Mouse (Mus musculus) lung, embryonic 16.5 days (tissue): ENCODE measurements around the gene Syngap1. TPM values are rescaled to one million over a fixed set of nuclear protein-coding genes. Genes with fewer than 3 reads are reported as not detected.
"Not testable (repeated sequence)": the region's sequence is repeated elsewhere in the genome, so short reads cannot be mapped to it uniquely, and the experiment has no call there.

Experiments
- ATAC-seq: fragments of 200-750 bp; cut with Nextera tagmentation; 2 replicates; pipeline ENCODE4 v1.8.0; 2017; ENCODE audit warnings: low read depth, mild to moderate bottlenecking, moderate library complexity
- H3K27ac ChIP-seq: fragments of 300-500 bp; sonication (generic); 2 replicates; pipeline ENCODE4 v1.5.1; 2014; ENCODE audit warnings: mild to moderate bottlenecking, control low read depth, low read length
- H3K27me3 ChIP-seq: fragments of 300-500 bp; sonication (generic); 2 replicates; pipeline ENCODE4 v1.6.1; 2014; ENCODE audit warnings: low read depth, low read length, mixed read lengths; ENCODE audit not compliant: control insufficient read depth, insufficient read depth
- H3K36me3 ChIP-seq: fragments of 300-500 bp; sonication (generic); 2 replicates; pipeline ENCODE4 v1.6.1; 2014; ENCODE audit warnings: low read length; ENCODE audit not compliant: control insufficient read depth, insufficient read depth
- H3K4me1 ChIP-seq: fragments of 300-500 bp; sonication (generic); replicated peaks from 2 replicates; pipeline ENCODE4 v1.6.1; 2014; ENCODE audit warnings: low read length, mixed read lengths; ENCODE audit not compliant: control insufficient read depth, insufficient read depth
- H3K4me2 ChIP-seq: fragments of 300-500 bp; sonication (generic); 2 replicates; pipeline ENCODE4 v1.6.1; 2014; ENCODE audit warnings: low read depth, low read length, control low read depth
- H3K4me3 ChIP-seq: fragments of 300-500 bp; sonication (generic); 2 replicates; pipeline ENCODE4 v1.5.1; 2014; ENCODE audit warnings: mild to moderate bottlenecking, low read length, control low read depth
- H3K9ac ChIP-seq: fragments of 300-500 bp; sonication (generic); 2 replicates; pipeline ENCODE4 v1.6.1; 2014; ENCODE audit warnings: low read length, control low read depth
- H3K9me3 ChIP-seq: fragments of 300-500 bp; sonication (generic); 2 replicates; pipeline ENCODE4 v1.6.1; 2016; ENCODE audit warnings: low read length; ENCODE audit not compliant: control insufficient read depth
- WGBS: fragments of 180-500 bp; shearing (Covaris S2); extraction: QIAGEN DNeasy Blood & Tissue Kit; methylation state at CpG from one replicate; pipeline ENCODE4 v1.1.7; 2014; 5-methylcytosine and 5-hydroxymethylcytosine counted together
- polyA plus RNA-seq: library from polyadenylated mRNA; unstranded; fragments of >200 nt; fragmentation: Nextera tagmentation; extraction: Ambion mirVana; gene quantifications from 2 replicates; pipeline ENCODE4 v1.2.1, GENCODE M21; 2015

Gene Syngap1
- polyA plus RNA-seq = 0.90 and 1.9 TPM in 2 replicates

DNA sequence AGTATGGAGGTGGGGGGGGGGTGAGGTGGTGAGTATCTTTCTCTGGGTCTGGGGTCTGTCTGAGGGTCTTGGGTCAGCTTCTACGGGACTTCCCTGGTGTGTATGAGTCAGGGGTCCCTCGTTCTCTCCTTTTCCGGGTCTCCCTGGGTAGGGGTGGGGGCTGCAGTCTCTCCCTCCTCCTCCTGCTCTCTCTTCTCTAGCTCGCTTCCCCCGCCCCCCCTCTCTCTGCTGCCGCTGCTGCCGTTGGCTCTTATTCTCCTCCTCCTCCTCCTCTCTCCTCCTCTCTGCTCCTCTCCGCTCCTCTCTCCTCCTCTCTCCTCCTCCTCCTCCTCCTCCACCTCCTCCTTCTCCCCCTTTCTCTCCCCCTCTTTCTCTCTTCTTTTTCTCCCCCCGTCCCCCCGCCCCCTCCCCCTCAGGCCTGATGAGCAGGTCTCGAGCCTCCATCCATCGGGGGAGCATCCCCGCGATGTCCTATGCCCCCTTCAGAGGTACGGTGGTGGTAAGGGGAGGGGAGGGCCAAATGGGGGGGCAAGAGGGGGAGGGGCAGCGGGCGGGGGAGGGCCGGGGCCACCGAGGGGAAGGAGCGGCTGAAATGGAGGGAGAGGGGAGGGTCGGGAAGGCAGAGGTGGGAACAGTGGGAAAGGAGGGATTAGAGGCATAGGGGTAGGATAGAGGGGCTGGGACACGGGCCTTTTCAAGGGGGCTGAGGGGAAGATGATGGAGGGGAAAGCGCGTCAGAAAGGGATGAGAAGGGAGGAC is at the start of gene Syngap1:
TSS of gene Syngap1 (plus strand) at position 223 of the 759 bp plus-strand sequence.
- peak within 1 kb of the TSS; percentile 81 for H3K27ac ChIP-seq
- peak within 1 kb of the TSS; percentile 65 for H3K9ac ChIP-seq
- 0 out of 2 replicates have a peak, but pooled peaks have one; percentile 3 for ATAC-seq
- peak within 1 kb of the TSS; percentile 75 for H3K4me3 ChIP-seq
- 4% methylated on average over 22 of the region's 24 CpGs for WGBS
- H3K9me3 ChIP-seq = no peaks in the 10 kb centered on the region
- peak within 1 kb of the TSS; percentile 62 for H3K4me2 ChIP-seq
- no peaks in the 10 kb centered on the region for H3K36me3 ChIP-seq
- H3K27me3 ChIP-seq = no peaks in the 10 kb centered on the region
- H3K4me1 ChIP-seq = peaks cover 25% of the 10 kb centered on the region

GRCm38 (mm10) chr17:26892635-26893375 is 48.2 kb upstream of the Syngap1 start:
- Histone ChIP-seq H3K27ac (peak overlapping the region; percentile 35; the same call in 1 of the 2 replicates), H3K9me3 (no peaks in the 10 kb centered on the region), H3K27me3 (no peaks in the 10 kb centered on the region), H3K36me3 (no peaks in the 10 kb centered on the region), H3K4me2 (peak overlapping the region; percentile 40), H3K4me1 (peaks cover 10% of the 10 kb centered on the region), H3K9ac (peak overlapping the region; percentile 21), H3K4me3 (peak overlapping the region; percentile 31)
- peak; percentile 62 for ATAC-seq
- 31% methylated on average over 16 of the region's 16 CpGs for WGBS

GRCm38 (mm10) chr17:26893492-26893891 is 47.6 kb upstream of the Syngap1 start:
- no peaks in the 10 kb centered on the region for H3K9me3 ChIP-seq
- H3K4me1 ChIP-seq = peaks cover 10% of the 10 kb centered on the region
- no peaks in the 10 kb centered on the region for H3K36me3 ChIP-seq
- H3K27me3 ChIP-seq = no peaks in the 10 kb centered on the region
- 54% methylated on average over 6 of the region's 6 CpGs for WGBS
- H3K4me3 ChIP-seq = no peak overlapping the region
- no peak overlapping the region for H3K4me2 ChIP-seq
- no peak overlapping the region for H3K27ac ChIP-seq
- no peak for ATAC-seq
- H3K9ac ChIP-seq = no peak overlapping the region

DNA sequence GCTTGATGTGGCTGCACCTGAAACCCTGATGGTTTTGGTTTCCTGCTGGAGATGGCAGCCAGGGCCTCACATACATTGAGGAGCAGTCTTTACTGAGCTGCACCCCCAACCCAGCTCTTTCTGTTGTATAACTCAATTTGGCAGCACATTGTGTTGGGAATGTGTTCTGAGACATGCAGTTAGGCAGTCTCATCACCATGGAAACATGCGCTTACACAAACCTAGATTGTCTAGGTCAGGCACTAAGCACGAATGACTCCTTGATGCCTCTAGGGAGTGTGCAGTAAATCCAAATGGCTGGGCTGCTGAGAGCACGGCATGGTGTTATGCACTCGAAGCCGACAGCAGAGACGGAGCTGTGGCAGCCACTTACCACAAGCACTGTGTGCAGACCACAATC is 46.7 kb upstream of the Syngap1 start:
- WGBS = 70% methylated on average over 6 of the region's 6 CpGs
- peaks cover 10% of the 10 kb centered on the region for H3K4me1 ChIP-seq
- no peak overlapping the region for H3K4me3 ChIP-seq
- H3K9ac ChIP-seq = no peak overlapping the region
- no peak overlapping the region for H3K4me2 ChIP-seq
- ATAC-seq = 0 out of 2 replicates have a peak, but pooled peaks have one; percentile 15
- H3K36me3 ChIP-seq = no peaks in the 10 kb centered on the region
- H3K27ac ChIP-seq = no peak overlapping the region
- no peaks in the 10 kb centered on the region for H3K27me3 ChIP-seq
- H3K9me3 ChIP-seq = no peaks in the 10 kb centered on the region

DNA sequence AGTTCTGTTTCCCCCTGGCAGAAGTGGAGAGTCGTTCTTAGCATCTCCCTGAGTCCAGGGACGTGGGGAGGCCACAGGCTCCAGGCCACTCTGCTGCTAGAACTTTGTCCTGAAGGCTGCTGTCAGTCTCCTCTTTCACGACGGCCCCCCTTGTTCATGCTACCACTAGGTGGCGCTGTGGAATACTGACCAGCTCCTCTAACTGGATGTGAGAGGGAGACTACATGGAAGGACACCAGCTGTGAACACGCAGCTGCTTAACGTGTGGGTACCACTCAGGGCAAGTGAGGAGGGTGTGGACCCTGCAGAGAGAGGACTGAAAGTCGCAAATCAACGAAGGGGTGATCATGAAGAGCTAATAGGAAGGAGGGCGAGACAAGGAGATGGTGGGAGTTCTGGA is 45.5 kb upstream of the Syngap1 start:
- no peak overlapping the region for H3K9ac ChIP-seq
- no peak for ATAC-seq
- peaks cover 10% of the 10 kb centered on the region for H3K4me1 ChIP-seq
- H3K27me3 ChIP-seq = no peaks in the 10 kb centered on the region
- no peaks in the 10 kb centered on the region for H3K36me3 ChIP-seq
- no peak overlapping the region for H3K4me3 ChIP-seq
- H3K27ac ChIP-seq = no peak overlapping the region
- H3K9me3 ChIP-seq = no peaks in the 10 kb centered on the region
- H3K4me2 ChIP-seq = no peak overlapping the region
- 15% methylated on average over 10 of the region's 10 CpGs for WGBS

DNA sequence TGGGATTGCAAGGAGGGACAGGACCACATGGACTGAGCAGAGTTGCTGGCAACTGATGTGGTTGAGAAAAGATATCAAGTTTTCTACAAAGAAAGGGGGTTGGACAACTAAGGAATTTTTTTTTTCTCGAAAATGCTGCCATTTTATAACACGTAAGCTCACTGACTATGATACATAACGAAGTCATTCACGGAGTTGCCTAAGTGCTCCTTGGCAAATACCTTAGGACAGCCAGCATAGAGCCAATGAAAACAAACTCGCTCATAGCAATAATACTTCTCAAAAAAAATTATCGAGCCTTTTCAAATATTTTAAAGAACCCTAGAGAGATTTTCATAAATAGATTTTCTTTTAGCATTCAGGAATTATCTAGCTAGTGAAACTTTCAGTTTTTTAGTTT is 40.1 kb upstream of the Syngap1 start:
- no peaks in the 10 kb centered on the region for H3K36me3 ChIP-seq
- H3K9ac ChIP-seq = no peak overlapping the region
- no peak for ATAC-seq
- H3K4me3 ChIP-seq = no peak overlapping the region
- H3K4me1 ChIP-seq = no peaks in the 10 kb centered on the region
- H3K4me2 ChIP-seq = no peak overlapping the region
- no peaks in the 10 kb centered on the region for H3K27me3 ChIP-seq
- WGBS = 74% methylated on average over 6 of the region's 6 CpGs
- no peak overlapping the region for H3K27ac ChIP-seq
- no peaks in the 10 kb centered on the region for H3K9me3 ChIP-seq

DNA sequence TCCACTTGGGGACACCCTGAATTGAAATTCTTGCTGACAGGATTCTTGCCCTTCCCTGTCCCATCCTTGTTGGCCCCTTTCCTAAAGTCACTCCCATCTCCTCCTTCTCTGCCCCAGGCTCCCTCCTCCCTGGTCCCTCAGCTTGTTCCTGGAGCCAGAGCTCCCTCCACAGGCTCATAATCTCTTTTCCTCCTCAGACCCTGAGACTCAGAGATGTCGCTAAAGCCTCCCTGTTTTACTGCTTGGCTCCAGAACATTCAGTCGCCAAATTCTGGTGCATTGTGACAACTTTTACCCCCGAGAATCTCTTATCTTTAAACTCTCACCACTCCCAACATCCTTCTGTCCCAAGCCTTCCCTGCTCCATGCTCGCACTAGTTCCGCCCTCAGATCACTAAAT is 36.7 kb upstream of the Syngap1 start:
- no peaks in the 10 kb centered on the region for H3K27me3 ChIP-seq
- H3K4me3 ChIP-seq = no peak overlapping the region
- H3K4me2 ChIP-seq = no peak overlapping the region
- H3K9ac ChIP-seq = no peak overlapping the region
- 53% methylated on average over 5 of the region's 5 CpGs for WGBS
- no peaks in the 10 kb centered on the region for H3K36me3 ChIP-seq
- H3K4me1 ChIP-seq = no peaks in the 10 kb centered on the region
- no peak overlapping the region for H3K27ac ChIP-seq
- ATAC-seq = no peak
- no peaks in the 10 kb centered on the region; the same call in 1 of the 2 replicates for H3K9me3 ChIP-seq

GRCm38 (mm10) chr17:26907506-26907905 is 33.5 kb upstream of the Syngap1 start:
- ATAC-seq, H3K4me1 ChIP-seq, H3K9me3 ChIP-seq, H3K27ac ChIP-seq, H3K4me3 ChIP-seq, H3K9ac ChIP-seq, H3K4me2 ChIP-seq, H3K27me3 ChIP-seq, H3K36me3 ChIP-seq: not testable (repeated sequence)
- WGBS = 83% methylated on average over 14 of the region's 15 CpGs

GRCm38 (mm10) chr17:26915248-26915647 is 25.8 kb upstream of the Syngap1 start:
- Histone ChIP-seq H3K4me3 (no peak overlapping the region), H3K4me1 (peaks cover 7% of the 10 kb centered on the region; the same call in 1 of the 2 replicates), H3K27ac (no peak overlapping the region), H3K9me3 (no peaks in the 10 kb centered on the region), H3K9ac (no peak overlapping the region; the same call in 1 of the 2 replicates), H3K27me3 (no peaks in the 10 kb centered on the region), H3K36me3 (no peaks in the 10 kb centered on the region), H3K4me2 (no peak overlapping the region)
- ATAC-seq = no peak
- WGBS = 59% methylated on average over 1 of the region's 1 CpGs
